Mouse (Mus musculus) left cerebral cortex, adult 11 months (tissue): ENCODE results near the gene Rsrc1.
"Not testable (repeated sequence)": the region's sequence is repeated elsewhere in the genome, so short reads cannot be mapped to it uniquely, and the experiment has no call there.

Source experiments
- DNase-seq: peaks from one replicate; pipeline ENCODE4 v3.0.0; 2022; ENCODE audit warnings: low spot score

Rsrc1 gene

DNA sequence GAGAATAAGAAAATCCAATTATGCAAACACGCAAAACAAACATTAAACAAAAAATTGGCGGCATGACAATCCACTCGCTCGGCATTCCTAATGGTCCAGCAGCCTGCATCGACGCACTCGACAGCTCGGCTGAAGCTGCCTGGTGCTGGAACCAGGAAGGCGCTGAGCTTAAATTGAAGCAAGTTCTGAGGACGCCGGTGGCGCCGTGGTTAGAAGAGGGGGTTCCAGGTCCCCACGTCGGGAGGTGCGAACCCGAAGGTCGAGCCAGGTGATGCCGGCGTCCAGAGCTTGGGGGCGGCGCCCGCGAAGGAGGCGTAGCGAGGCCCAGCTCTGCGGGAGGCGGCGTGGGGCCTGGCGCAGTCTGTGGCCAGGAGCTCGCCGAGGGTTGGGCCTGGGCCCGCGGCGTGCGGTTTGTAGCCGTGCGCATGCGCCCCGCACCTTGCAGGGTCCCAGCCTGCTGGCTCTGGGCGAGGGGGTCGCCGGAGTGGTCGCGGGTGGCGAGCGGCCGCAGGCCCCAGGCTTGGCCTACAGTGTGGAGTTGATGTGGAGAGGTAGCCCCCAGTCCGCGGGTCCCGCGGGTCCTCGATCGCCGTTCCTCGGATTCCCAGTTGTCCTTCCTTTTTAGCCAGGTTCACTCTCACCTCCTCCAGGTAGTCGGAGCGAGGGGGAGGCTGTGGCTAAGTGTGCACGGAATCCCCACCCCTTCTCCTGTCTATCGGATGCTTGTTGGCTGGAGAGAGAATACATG lies 4.5 kb downstream of the Rsrc1 start:
- peak; percentile 34 for DNase-seq

DNA sequence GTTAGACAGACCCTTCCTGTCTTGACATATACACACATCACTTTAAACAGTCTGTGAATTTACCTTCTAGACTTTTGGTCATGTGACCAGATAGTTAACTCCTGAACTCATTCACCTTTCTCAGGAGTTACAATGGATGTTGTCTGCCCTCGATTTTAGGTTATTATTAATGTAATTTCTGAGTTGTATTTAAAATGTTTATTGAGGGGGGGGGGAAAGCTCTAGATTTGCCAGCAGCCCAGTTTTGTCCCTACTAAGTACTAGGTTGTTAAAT lies 5.0 kb downstream of the Rsrc1 start:
- DNase-seq, result no peak

DNA sequence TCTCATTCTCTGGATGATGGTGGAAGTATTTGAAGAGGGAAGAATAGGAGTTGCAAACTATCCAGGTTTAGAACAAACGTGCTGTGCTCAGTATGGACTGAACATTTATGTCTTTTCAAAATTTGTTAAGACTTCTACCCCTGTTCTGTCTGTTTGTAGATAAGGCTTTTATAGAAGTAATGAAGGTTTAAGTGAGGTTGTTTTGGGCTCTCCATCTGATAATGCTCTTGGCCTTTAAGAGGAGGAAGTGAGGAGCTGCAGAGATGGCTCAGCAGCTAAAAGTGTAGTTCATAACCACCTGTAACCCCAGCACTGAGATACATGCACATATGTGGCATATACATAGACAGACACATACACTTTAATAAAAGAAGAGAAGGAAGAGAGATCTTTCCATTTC lies 15.6 kb downstream of the Rsrc1 start:
- DNase-seq, result no peak

GRCm38 (mm10) chr3:67036387-67037062 lies 55.3 kb downstream of the Rsrc1 start:
- DNase-seq, result no peak

DNA sequence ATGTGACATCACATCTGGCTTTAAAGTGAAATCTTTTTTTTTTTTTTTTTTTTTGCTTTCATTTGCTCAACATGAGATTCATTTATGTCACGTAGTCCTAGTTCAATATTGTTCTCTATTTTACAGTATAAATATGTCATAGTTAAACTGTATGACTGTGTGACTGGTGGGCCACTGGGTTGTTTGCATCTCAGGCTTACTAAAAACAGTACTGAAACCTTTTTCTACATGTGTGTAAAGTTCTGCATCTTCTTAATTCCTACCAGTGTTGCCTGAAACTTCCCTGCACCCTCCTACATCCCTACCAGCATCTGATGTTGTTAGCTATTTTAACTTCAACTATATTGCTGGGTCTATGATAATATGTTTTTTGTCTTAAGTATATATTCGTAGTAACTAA lies 78.6 kb downstream of the Rsrc1 start:
- DNase-seq, result no peak

- DNase-seq, result no peak
Measured at GRCm38 (mm10) chr3:67070575-67071488, 89.6 kb downstream of the Rsrc1 start.

DNA sequence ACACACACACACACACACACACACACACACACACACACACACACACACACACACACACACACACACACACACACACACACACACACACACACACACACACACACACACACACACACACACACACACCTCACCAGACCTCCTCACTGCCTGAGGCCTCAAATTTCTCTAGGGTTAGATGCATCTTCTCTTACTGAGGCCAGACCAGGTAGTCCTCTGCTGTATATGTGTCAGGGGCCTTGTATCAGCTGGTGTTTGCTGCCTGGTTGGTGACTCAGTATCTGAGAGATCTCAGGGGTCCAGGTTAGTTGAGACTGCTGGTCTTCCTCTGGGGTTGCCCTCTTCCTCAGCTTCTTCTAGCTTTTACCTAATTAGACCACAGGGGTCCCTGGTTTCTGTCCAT lies 92.5 kb downstream of the Rsrc1 start:
- not testable (repeated sequence) for DNase-seq

DNA sequence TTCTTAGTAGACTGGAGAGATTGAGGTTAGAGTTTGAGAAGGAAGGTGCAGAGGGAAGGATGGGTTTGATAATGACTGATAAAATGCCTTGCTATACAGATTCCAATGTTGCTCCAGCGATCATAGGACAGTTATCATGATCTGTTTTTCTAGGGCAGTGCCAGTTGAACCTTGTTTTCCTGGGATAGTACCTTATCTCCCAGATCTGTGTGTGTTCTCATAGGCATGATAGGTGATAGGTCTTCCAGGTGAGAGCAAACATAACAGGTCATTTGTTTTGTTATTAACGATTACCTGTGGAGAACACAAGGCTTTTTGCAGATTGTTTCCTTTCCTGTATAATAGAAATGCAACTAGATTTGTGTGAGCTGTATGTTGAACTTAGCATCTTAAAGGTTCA lies 94.3 kb downstream of the Rsrc1 start:
- DNase-seq, result no peak

- no peak for DNase-seq
Measured at GRCm38 (mm10) chr3:67084742-67085141, 103.6 kb downstream of the Rsrc1 start.

- DNase-seq, result no peak
Measured at GRCm38 (mm10) chr3:67108428-67108827, 127.2 kb downstream of the Rsrc1 start.

- DNase-seq, result no peak
Measured at GRCm38 (mm10) chr3:67116317-67116716, 135.1 kb downstream of the Rsrc1 start.

DNA sequence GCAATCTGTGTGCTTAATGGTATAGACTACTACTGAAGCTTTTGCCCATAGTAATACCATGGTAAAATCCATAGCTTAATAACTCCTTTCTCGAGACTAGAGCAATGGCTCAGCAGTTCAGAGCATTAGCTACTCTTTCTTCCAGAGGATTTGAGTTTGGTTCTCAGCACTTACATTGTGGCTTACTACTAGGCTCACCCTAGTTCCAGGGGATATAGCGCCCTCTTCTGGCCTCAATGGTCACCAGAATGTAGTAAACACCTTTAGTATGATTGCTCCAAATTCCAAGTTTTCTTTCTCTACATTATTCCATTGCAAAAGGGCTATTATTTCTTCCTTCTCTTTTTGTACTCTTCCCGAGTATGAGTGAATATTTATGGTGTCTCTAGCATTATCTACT lies 151.3 kb downstream of the Rsrc1 start:
- DNase-seq, result no peak

GRCm38 (mm10) chr3:67135749-67136375 lies 154.7 kb downstream of the Rsrc1 start:
- no peak for DNase-seq

DNA sequence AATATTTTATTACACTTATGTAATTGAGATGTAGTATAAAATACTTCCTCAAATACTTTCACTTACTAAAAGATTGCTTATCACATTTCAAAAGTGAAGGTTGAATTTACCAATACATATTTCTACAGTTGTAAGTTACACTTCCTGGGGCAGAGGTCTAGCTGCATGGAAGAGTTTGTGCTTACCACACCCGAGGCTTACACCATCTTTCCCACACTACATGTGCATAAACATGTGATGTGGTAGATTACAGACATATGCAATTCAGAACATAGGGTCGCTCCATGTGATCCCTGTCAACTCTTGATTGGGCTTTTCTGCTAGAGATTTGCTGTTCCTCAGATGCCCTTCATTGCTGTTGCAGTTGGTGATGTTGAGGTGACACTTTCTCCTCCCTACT lies 163.8 kb downstream of the Rsrc1 start:
- DNase-seq, result no peak

- DNase-seq, result no peak
Measured at GRCm38 (mm10) chr3:67146280-67146679, 165.1 kb downstream of the Rsrc1 start.

- DNase-seq, result no peak
Measured at GRCm38 (mm10) chr3:67147246-67147645, 166.1 kb downstream of the Rsrc1 start.

GRCm38 (mm10) chr3:67197179-67197578 lies 216.0 kb downstream of the Rsrc1 start:
- no peak for DNase-seq

DNA sequence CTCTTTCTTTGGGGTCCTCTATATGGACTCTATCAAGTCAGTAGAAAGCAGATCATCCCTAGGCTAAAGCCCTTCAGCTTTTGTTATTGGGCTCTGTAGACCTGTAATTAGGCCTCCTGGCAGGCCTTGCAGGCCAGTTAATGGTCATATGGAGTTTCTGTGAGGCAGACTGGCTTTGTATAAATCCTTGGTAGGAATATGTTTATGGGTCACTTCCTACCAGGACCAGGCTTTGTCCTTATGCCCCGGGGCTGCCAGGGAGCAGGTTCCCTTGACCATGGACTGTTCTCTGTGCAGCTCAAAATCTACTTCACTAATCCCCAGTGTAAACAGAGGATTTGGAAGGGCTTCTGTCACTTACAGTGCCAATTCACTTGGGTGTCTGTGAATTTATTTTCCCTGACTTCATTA lies 231.9 kb downstream of the Rsrc1 start:
- no peak for DNase-seq

- no peak for DNase-seq
Measured at GRCm38 (mm10) chr3:67232617-67233241, 251.5 kb downstream of the Rsrc1 start.

DNA sequence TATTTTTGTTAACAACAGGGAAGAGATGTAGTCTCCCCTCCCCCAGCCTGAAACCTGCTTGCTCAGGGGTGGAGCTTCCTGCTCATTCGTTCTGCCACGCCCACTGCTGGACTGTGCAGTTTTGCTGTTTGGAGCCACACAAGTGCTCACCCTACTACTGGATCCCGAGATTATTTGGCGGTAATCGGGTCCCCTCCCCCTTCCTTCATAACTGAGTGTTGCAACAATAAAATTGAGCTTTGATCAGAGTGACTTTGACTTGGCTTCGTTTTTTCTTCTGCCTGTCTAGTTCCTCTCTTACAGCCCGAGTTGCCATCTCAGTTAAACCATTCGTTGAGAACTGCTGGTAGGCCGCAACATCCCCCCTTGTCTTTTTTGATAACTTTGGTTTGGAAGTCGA lies 261.3 kb downstream of the Rsrc1 start:
- not testable (repeated sequence) for DNase-seq

GRCm38 (mm10) chr3:67267448-67267847 lies 286.3 kb downstream of the Rsrc1 start:
- DNase-seq, result no peak

GRCm38 (mm10) chr3:67279781-67280180 lies 298.6 kb downstream of the Rsrc1 start:
- no peak for DNase-seq
